Mouse (Mus musculus) megakaryocyte, embryonic 14.5 days (primary cell): ENCODE data around the gene Hrc.

Source experiments
- FLI1 ChIP-seq: IDR thresholded peaks from 2 replicates; pipeline ENCODE4 v1.6.1; 2012; ENCODE audit warnings: low read length, inconsistent platforms, mixed read lengths
- GATA1 ChIP-seq: IDR thresholded peaks from 3 replicates; pipeline ENCODE4 v1.6.1; 2012; ENCODE audit warnings: mixed read lengths, low read length, inconsistent platforms, borderline replicate concordance

DNA sequence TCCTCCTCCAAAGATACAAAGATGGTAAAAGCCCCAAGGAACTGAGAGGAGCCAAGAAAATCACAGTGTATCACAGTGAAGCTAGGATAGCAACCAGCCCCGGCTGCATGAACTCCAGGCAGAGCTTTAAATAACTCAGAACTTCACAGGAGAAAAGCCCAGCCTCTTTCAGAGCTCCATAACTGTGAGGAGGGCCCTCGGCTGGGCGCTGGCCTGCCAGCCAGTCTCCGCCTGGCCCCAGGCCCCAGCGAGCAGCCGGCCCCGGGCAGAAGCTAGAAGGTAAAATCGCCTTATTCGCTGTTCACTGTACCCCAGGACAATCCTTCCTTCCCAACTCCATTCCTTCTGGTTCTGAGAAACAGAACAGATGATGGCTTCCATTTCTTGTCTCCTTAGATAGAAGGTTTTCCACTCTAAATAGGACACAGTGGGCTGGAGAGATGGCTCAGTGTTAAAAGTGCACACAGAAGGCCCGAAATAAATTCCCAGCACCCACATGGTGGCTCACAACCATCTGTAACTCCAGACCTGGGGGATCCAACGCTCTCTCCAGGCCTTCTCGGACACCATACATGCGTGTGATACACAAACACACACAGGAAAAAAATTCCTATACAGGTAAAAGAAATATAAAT is 6.1 kb upstream of the Hrc start:
- TF ChIP-seq GATA1 (no peak), FLI1 (no peak)
